Mouse (Mus musculus) cerebellum, adult 2 months (tissue): Measurements from ENCODE around the gene Xrcc3.

Experiments
- CTCF ChIP-seq: fragments of 200-500 bp; IDR thresholded peaks from 2 replicates; pipeline ENCODE4 v1.5.1; 2011; ENCODE audit warnings: low read depth, mild to moderate bottlenecking, control low read depth, low read length, moderate library complexity, borderline replicate concordance; ENCODE audit not compliant: insufficient read depth
- POLR2A ChIP-seq: fragments of 200-500 bp; IDR thresholded peaks from 2 replicates; pipeline ENCODE4 v1.6.1; 2011; ENCODE audit warnings: low read length, control low read depth, borderline replicate concordance; ENCODE audit not compliant: insufficient read depth

DNA sequence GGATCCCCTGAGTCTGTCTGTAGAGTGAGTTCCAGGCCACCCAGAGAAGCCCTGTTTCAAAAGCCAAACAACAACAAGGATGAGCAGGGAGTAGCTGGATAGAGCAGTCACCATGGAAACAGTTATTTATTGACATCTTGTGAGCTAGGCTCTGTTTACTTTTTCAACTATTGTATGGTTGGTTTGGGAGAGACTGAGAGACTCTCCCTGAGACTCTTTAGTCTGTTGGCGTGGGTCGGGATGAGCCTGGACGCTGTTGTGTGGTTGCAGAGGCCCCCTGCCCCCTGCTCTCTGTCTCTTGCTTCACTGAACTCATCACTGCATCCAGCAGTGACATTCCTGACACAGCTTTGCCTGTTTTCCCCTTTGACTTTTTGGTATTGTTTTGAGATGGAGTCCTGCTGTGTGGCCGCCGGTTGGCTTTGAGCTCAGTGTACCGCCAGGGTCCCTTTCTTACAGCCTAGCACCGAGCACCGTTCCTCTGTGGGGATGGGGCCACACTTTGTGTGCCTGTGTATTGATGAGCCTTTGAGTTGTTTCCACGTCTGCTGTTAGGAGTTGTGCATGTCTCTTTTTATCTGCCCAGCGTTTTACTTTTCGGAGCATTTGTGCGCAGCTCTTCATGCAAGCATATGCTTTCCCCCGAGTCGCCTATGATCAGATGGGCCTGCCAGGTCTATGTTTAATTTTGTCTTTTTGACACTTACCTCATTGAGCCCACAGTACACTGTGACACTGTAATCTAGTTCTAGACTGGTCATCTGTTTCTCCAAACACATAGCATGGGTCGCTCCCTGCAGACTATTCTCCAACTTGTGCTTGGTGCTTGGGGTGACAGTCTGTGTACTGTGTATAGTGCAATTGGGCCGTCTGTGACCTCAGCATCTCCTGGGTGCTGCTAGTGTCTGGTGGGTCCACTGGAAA is 47.1 kb downstream of the Xrcc3 start:
- TF ChIP-seq POLR2A (peak; percentile 20; the same call in 1 of the 2 replicates), CTCF (no peak)
